Mouse (Mus musculus): ENCODE data around the gene Usp53.
A peak's percentile ranks its signal among the peaks of the same experiment; 100 is the strongest.

GRCm38 (mm10) chr3:122903746-122904433 is 80.4 kb downstream of the Usp53 start:
- no peak for TF ChIP-seq POLR2A (IDR thresholded peaks at IDR 0.05; ENCODE audit: borderline replicate concordance, low read depth, low read length)
- TF ChIP-seq CTCF (IDR thresholded peaks at IDR 0.05; ENCODE audit: low read depth, low read length) = peak; percentile 58; the same call in 1 of the 2 replicates

Measured in bone marrow macrophage, adult 2 months (primary cell).